Mouse (Mus musculus) kidney, embryonic 16.5 days (tissue): ENCODE results near the gene Brsk1. TPM values are rescaled to one million over a fixed set of nuclear protein-coding genes. Genes with fewer than 3 reads are reported as not detected.

ENCODE experiments used
- ATAC-seq: fragments of 200-750 bp; cut with Nextera tagmentation; 2 replicates; pipeline ENCODE4 v1.8.0; 2017; ENCODE audit warnings: moderate TSS enrichment; ENCODE audit not compliant: low FRiP score, low TSS enrichment
- H3K27ac ChIP-seq: fragments of 300-500 bp; sonication (generic); 2 replicates; pipeline ENCODE4 v1.5.1; 2014; ENCODE audit warnings: low read length
- H3K27me3 ChIP-seq: fragments of 300-500 bp; sonication (generic); 2 replicates; pipeline ENCODE4 v1.6.1; 2014; ENCODE audit warnings: low read length, control low read depth, mixed read lengths; ENCODE audit not compliant: insufficient read depth
- H3K36me3 ChIP-seq: fragments of 300-500 bp; sonication (generic); 2 replicates; pipeline ENCODE4 v1.6.1; 2014; ENCODE audit warnings: low read length, control low read depth, mixed read lengths; ENCODE audit not compliant: insufficient read depth
- H3K4me1 ChIP-seq: fragments of 300-500 bp; sonication (generic); 2 replicates; pipeline ENCODE4 v1.6.1; 2014; ENCODE audit warnings: low read length, control low read depth, mixed read lengths; ENCODE audit not compliant: insufficient read depth
- H3K4me2 ChIP-seq: fragments of 300-500 bp; sonication (generic); replicated peaks from 2 replicates; pipeline ENCODE4 v1.6.1; 2014; ENCODE audit warnings: low read depth, low read length
- H3K4me3 ChIP-seq: fragments of 300-500 bp; sonication (generic); 2 replicates; pipeline ENCODE4 v1.5.1; 2014; ENCODE audit warnings: mild to moderate bottlenecking, low read length
- H3K9ac ChIP-seq: fragments of 300-500 bp; sonication (generic); replicated peaks from 2 replicates; pipeline ENCODE4 v1.6.1; 2014; ENCODE audit warnings: low read length
- H3K9me3 ChIP-seq: fragments of 300-500 bp; sonication (generic); 2 replicates; pipeline ENCODE4 v1.6.1; 2016; ENCODE audit warnings: low read length, control low read depth
- WGBS: fragments of 180-500 bp; shearing (Covaris S2); extraction: QIAGEN DNeasy Blood & Tissue Kit; methylation state at CpG from one replicate; pipeline ENCODE4 v1.1.7; 2014; 5-methylcytosine and 5-hydroxymethylcytosine counted together
- polyA plus RNA-seq: library from polyadenylated mRNA; unstranded; fragments of >200 nt; fragmentation: Nextera tagmentation; extraction: Ambion mirVana; gene quantifications from 2 replicates; pipeline ENCODE4 v1.2.1, GENCODE M21; 2015

The Brsk1 gene
- polyA plus RNA-seq, result 1.2 and 1.3 TPM in 2 replicates

DNA sequence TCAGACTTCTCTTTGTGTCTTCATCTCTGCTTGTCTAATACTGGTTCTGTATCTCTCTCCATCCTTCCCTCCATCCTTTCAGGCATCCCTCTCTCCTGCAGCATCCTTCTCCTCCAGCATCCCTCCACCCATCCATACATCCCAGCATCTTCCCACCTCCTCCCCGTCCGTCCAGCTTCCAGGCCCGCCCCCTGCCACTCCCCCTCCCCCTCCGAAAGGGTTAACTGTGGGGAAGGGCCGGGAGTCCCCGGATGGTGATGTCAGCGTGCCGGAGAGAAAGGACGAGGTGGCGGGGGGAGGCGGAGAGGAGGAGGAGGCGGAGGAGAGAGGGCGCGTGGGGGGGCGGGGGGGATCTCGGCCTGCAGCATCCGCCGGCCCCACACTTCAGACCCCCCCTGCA, at the start of gene Brsk1:
Gene Brsk1 (plus strand): TSS at position 218 of the 400 bp plus-strand sequence.
- ATAC-seq, result peak; percentile 77
- Histone ChIP-seq H3K4me2 (peak within 1 kb of the TSS; percentile 98), H3K36me3 (peaks cover 13% of the 10 kb centered on the region), H3K4me1 (peaks cover 9% of the 10 kb centered on the region), H3K4me3 (peak within 1 kb of the TSS; percentile 77), H3K27me3 (no peaks in the 10 kb centered on the region), H3K9ac (peak within 1 kb of the TSS; percentile 100), H3K9me3 (no peaks in the 10 kb centered on the region), H3K27ac (peak within 1 kb of the TSS; percentile 85)
- 0% methylated on average over 2 of the region's 18 CpGs for WGBS

DNA sequence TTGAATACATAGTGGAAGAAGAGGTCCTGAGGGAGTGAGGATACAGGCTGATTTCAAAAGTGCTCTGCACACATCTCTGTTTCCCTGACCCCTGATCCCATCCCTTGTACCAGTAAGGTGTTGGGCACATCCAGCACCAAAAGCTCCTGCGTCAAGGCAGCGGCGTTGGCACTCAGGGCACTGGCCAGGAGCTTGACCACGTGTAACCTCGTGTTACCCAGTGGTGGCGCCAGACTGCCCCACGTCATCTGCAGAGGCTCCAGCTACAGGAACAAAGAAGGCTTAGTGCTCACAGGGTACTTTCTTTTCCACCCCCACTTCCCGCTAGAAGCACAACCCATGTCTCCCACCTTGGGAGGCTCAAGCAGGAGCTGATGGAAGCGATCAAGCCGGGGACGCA, 49.2 kb upstream of the Brsk1 start:
- Histone ChIP-seq H3K4me2 (no peak overlapping the region), H3K4me1 (no peaks in the 10 kb centered on the region), H3K27ac (no peak overlapping the region), H3K9me3 (no peaks in the 10 kb centered on the region), H3K36me3 (peaks cover 66% of the 10 kb centered on the region), H3K27me3 (no peaks in the 10 kb centered on the region), H3K9ac (no peak overlapping the region), H3K4me3 (no peak overlapping the region)
- 86% methylated on average over 11 of the region's 11 CpGs for WGBS
- ATAC-seq, result no peak

DNA sequence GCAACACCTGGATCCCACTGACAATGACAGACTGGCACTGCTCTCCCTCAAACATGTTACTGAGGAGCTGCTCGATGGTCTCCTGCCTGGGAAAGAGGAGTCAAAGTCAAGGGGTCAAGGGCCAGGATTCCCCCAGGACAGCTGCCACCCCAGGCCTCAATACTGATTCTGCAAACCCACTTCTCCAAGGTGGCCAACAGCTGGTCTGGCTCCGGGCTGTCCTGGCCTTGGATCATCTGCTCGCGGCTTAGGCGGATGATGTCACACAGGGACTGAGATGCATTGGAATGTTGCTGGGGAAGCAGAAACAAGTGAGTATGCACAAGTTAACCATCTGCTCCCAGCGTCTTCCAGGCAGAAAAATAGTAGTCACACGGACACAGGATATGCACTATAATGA, 48.4 kb upstream of the Brsk1 start:
- Histone ChIP-seq H3K27me3 (no peaks in the 10 kb centered on the region), H3K9ac (no peak overlapping the region), H3K27ac (no peak overlapping the region), H3K9me3 (no peaks in the 10 kb centered on the region), H3K4me3 (no peak overlapping the region), H3K4me2 (no peak overlapping the region), H3K4me1 (no peaks in the 10 kb centered on the region), H3K36me3 (peaks cover 65% of the 10 kb centered on the region)
- WGBS, result 82% methylated on average over 7 of the region's 7 CpGs
- ATAC-seq, result no peak

DNA sequence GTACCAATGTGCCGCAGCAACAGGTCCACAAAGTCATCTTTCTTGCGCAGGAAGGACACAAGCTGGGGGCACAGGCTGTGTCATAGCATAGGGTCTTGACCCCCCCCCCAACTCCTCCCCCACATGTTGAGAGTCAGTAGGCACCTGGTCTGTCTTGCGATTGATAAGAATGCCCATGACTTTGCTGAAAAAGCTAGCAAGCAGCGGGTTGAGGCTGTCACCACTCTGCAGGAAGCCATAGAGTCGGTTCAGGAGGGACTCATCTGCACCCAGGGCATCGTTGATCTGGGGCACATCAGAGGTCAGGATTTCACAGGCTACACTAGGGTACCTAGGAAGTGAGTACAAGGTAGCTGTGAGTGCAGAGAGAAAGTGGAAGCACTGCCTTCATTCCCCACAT, 47.2 kb upstream of the Brsk1 start:
- no peak overlapping the region for H3K4me2 ChIP-seq
- ATAC-seq, result no peak
- H3K36me3 ChIP-seq, result peaks cover 59% of the 10 kb centered on the region
- no peaks in the 10 kb centered on the region for H3K9me3 ChIP-seq
- no peak overlapping the region for H3K9ac ChIP-seq
- H3K4me3 ChIP-seq, result no peak overlapping the region
- WGBS, result 90% methylated on average over 6 of the region's 6 CpGs
- H3K27me3 ChIP-seq, result no peaks in the 10 kb centered on the region
- no peaks in the 10 kb centered on the region for H3K4me1 ChIP-seq
- H3K27ac ChIP-seq, result no peak overlapping the region

DNA sequence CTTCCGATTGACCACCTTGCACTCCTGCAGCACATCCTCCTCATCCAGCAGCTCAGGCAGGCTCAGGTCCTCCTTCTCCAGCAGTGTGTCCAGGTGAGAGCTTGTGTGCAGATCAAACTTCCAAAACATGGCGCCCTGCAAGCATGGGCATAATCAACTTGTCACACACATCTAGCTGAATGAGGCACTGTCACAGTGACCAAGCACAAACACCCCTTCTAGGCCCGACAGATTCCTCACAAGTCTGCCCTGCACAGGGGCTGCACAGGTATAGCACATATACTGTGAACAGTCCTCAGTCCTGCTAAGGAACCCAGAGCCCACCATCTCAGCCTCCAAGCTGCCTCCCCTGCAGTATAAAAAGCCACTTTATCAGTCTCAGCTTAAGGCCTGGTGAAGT, 43.6 kb upstream of the Brsk1 start:
- Histone ChIP-seq H3K27ac (no peak overlapping the region), H3K9ac (no peak overlapping the region), H3K27me3 (no peaks in the 10 kb centered on the region), H3K4me3 (no peak overlapping the region), H3K36me3 (peaks cover 29% of the 10 kb centered on the region), H3K4me1 (peaks cover 2% of the 10 kb centered on the region; the same call in 1 of the 2 replicates), H3K9me3 (no peaks in the 10 kb centered on the region), H3K4me2 (no peak overlapping the region)
- no peak for ATAC-seq
- 94% methylated on average over 3 of the region's 3 CpGs for WGBS

DNA sequence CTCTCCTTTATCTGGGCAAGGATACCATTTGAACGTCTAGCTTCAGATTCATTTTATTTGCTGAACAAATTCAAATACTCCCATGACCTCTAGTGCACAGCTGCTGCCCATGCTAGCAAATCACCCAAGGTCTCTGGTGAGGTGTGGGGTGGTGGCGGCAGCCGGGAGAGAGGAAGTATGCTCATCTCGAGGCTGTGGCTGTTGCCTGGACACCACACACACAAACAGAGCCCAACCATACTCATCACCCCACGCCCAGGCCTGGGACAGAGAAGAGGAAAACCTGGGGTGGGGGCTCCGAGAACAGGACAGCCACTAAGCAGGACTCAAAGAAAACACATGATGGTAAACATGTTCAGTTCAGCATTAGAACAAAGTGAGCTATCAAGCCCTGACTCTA, 43.1 kb upstream of the Brsk1 start:
- Histone ChIP-seq H3K9ac (no peak overlapping the region), H3K4me1 (peaks cover 4% of the 10 kb centered on the region; the same call in 1 of the 2 replicates), H3K4me2 (no peak overlapping the region), H3K27ac (no peak overlapping the region), H3K36me3 (peaks cover 27% of the 10 kb centered on the region), H3K9me3 (no peaks in the 10 kb centered on the region), H3K4me3 (no peak overlapping the region), H3K27me3 (no peaks in the 10 kb centered on the region)
- WGBS, result 55% methylated on average over 6 of the region's 6 CpGs
- ATAC-seq, result no peak

DNA sequence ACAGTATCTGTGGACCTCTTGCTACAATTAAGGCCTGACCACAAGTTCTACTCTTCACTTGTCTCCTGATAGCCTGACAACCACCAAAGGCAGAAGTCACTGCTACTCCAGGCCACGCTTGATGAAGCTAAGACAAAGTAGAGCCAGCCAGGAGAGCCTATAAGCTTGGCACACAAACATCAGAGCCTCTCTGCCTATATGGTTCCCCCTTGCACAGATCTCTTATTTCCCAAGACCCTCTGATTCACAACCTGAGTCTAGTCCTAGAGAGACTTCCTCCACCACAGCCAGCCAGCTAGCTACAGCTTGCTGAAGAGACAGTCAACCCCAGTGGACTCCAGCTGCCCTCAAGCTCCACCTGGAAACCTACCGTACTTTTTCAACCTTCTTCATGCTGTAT, 42.4 kb upstream of the Brsk1 start:
- no peak overlapping the region for H3K9ac ChIP-seq
- no peak for ATAC-seq
- H3K4me3 ChIP-seq, result no peak overlapping the region
- H3K4me2 ChIP-seq, result no peak overlapping the region
- H3K27ac ChIP-seq, result no peak overlapping the region
- no peaks in the 10 kb centered on the region for H3K9me3 ChIP-seq
- whole genome bisulfite sequencing, result 88% methylated on average over 2 of the region's 2 CpGs
- peaks cover 4% of the 10 kb centered on the region; the same call in 1 of the 2 replicates for H3K4me1 ChIP-seq
- H3K36me3 ChIP-seq, result peaks cover 23% of the 10 kb centered on the region
- H3K27me3 ChIP-seq, result no peaks in the 10 kb centered on the region

DNA sequence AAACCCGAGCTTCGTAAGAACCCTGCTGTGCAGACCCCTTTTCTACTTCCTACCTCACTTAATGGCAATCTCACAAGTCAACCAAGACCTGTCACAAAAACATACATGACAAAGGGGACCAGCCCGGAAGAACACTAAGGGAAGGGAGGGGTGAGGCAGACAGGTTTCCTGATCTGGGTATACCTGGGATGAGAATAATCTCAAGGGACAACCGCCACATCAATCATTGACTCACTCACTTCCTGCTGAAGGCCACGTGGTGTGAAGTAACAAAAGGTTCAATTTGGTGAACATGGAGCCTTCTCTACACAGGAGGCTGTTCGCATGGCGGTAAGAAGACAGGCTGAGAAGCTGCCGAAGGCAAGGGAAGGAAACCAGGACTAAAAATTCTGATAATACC, 38.8 kb upstream of the Brsk1 start:
- 69% methylated on average over 8 of the region's 8 CpGs for WGBS

DNA sequence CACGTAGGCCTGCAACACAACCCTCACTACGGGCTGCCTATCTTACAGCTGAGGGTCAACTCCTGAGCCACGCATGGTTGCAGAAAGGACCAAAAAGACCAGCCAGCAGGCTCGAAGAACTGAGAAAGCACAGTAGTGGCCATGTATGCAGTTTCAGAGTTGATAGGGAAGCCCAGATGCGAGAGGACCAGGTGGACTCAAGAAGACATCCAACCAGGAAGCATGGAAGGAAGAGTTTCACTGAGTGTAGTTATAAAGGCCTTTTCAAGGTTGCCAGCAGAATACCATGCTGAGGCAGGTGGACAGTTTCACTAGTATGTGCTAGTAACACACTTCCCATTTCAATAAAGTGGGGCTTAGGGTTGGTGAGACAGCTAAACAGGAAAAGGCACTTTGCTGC, 37.7 kb upstream of the Brsk1 start:
- no peaks in the 10 kb centered on the region for H3K9me3 ChIP-seq
- H3K4me2 ChIP-seq, result no peak overlapping the region
- H3K4me3 ChIP-seq, result no peak overlapping the region
- 85% methylated on average over 5 of the region's 5 CpGs for WGBS
- no peak overlapping the region for H3K9ac ChIP-seq
- H3K27ac ChIP-seq, result no peak overlapping the region
- H3K36me3 ChIP-seq, result peaks cover 3% of the 10 kb centered on the region; the same call in 1 of the 2 replicates
- H3K27me3 ChIP-seq, result no peaks in the 10 kb centered on the region
- peaks cover 41% of the 10 kb centered on the region for H3K4me1 ChIP-seq
- no peak for ATAC-seq

More for the DNA sequence above, 38.8 kb upstream of the Brsk1 start:
- peaks cover 29% of the 10 kb centered on the region for H3K4me1 ChIP-seq
- no peaks in the 10 kb centered on the region for H3K9me3 ChIP-seq
- H3K27ac ChIP-seq, result no peak overlapping the region
- no peaks in the 10 kb centered on the region for H3K27me3 ChIP-seq
- H3K4me3 ChIP-seq, result no peak overlapping the region
- no peak overlapping the region for H3K4me2 ChIP-seq
- no peak overlapping the region for H3K9ac ChIP-seq
- H3K36me3 ChIP-seq, result peaks cover 4% of the 10 kb centered on the region; the same call in 1 of the 2 replicates
- ATAC-seq, result no peak

DNA sequence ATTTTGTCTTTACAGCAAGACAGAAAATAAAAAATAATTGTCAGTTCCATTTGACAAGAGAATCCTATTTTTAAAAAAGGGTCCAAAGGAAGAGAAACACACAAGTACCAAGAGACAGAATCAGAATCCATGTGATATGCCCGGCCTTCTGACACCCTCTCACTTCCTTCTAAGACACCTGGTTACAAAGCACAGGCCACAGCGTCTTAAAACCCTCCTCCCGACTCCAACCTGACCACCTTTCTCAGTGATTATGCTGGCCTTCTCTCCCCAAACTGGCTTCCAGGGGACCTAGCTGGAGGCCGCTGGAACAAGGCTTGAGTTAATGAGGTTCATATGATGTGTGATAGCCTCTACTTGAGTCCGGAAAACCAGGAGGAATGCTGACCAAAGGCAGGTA, 37.1 kb upstream of the Brsk1 start:
- Histone ChIP-seq H3K36me3 (peaks cover 3% of the 10 kb centered on the region; the same call in 1 of the 2 replicates), H3K9ac (no peak overlapping the region), H3K27ac (no peak overlapping the region)

More for the DNA sequence above, 37.1 kb upstream of the Brsk1 start:
- no peak for ATAC-seq
- Histone ChIP-seq H3K4me3 (no peak overlapping the region), H3K27me3 (no peaks in the 10 kb centered on the region), H3K4me1 (peaks cover 44% of the 10 kb centered on the region), H3K4me2 (no peak overlapping the region), H3K9me3 (no peaks in the 10 kb centered on the region)
- 87% methylated on average over 5 of the region's 5 CpGs for WGBS
